Mouse (Mus musculus) cerebellum, adult 18-20 months (tissue): ENCODE measurements around the gene Fcho1.
"Not testable (repeated sequence)": the region's sequence is repeated elsewhere in the genome, so short reads cannot be mapped to it uniquely, and the experiment has no call there.

Experiments
- DNase-seq, 2 experiments: peaks; one replicate each; pipeline ENCODE4 v3.0.0; 2021

Fcho1 gene

DNA sequence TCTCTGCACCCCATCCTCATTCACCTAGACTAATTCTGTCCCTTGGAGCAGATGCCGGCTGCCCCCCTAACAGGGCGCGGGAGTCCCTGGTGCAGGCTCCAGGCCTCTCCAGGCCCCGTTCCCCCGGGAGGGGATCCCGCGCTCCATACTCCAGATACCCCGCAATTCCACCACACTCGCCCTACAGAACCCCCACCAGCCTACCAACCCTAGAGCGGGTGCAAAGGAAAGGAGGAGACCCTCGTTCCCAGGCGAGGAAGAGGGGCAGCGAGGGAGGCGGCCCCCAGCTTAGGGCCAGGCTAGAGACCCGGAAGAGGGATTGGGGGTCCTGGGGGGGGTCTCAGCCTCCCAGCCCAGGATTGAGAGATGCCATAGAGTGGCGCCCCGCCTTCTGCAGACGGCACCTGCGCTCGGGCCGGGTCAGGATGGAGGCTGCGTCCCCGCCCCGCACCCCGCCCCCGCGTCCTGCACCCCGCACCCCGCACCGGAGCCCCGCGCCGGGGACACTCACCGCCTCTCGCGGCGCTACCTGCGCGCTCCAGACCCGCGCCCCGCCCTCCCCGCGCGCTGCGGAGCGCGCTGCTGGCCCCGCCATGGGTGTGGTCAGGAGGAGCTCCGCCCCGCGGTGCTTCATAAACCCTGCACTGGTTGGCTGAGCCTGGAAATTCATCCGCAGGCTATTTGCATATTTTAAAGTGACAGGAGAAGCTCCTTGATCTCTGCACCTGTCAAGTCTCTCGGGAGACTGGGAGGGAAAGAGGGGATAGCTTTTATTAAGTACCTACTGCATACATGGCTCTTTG, at the start of gene Fcho1:
Gene Fcho1, minus strand, starts transcription at position 595 of the 803 bp plus-strand sequence.
- peak; percentile 91 for DNase-seq

DNA sequence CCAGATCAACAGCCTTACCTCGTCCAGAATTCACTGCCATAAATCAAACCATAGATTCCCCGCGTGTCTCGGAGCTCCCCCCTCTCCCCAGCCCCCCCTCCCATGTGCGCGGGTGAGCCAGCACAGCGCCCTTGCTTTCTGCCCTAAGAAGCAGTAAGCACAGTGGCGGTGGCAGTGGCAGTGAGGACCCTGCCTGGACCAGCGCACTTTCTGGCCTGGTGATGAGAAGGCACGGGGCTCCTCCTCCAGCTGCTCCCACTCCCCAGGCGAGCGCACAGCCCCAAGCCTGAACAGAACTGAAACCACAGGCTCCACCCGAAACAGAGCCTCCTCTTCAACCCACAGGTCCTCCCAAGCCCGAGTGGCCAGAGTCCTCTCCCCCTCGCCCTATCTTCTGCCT, 45.8 kb upstream of the Fcho1 start:
- no peak for DNase-seq

DNA sequence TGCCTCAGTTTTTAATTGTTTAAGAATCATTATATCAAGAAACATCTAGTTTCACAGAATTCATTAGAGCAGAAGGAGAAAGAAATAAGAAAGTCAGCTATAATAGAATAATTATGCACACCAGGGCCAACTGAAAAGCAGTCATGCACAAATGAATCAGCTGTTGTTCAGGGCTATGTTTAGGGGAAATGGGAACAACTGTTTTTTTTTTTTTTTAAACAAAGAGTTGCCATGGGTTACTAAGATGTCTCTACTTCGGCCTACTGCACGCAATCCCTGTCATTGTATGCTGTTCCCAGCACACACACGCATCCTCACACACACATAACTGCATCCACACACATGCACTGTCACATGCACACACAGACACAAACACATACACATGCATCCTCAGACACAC, 33.3 kb upstream of the Fcho1 start:
- DNase-seq, result no peak

DNA sequence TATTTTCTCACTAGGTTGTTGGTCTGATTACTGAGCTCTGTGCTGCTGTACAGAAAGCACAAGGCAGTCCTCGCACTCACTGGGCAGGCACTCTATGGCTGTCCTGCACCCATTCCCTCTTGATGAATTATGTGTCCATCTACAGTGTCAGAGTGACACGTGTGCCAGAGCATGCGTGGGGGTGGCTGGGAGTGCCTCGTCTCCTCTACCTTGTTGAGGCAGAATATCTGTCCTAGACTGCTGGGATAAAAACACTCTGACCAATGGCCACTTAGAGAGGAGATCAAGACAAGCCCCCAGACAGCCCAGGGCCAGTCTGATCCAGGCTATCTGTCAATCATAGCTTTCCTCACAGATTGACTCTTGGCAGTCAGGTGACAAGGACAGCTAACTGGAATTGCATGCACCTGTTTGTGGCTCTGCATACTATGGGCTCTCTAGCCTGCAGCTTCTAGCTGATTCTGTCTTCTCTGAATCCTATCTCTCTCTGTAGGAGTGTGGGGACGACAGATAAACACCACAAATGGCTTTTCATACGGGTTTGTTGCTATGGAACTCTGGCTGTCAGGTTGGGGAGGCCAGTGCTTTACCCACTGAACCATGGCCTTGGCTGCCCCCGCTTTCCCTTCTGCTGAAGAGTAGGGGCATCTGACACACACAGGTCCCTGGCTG, 27.5 kb upstream of the Fcho1 start:
- not testable (repeated sequence) for DNase-seq

DNA sequence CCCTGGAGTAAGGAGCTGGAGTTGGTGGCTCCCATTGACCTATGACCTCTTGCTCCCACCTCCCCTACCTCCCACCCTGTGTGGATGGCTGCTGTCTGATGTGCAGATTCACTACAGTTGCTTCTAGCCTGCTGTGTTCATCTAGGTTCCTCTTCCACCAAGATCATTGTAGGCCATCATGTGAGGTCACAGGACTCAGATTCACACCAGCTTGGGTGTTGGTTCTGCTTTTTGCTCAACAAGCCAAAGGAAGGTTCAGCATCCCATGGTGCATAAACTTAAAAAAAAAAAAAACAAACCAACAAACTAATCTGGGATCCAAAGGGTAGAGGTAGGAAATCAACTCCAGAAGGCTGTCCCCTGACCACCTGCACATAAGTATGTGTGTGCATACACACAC, 26.7 kb upstream of the Fcho1 start:
- not testable (repeated sequence) for DNase-seq

DNA sequence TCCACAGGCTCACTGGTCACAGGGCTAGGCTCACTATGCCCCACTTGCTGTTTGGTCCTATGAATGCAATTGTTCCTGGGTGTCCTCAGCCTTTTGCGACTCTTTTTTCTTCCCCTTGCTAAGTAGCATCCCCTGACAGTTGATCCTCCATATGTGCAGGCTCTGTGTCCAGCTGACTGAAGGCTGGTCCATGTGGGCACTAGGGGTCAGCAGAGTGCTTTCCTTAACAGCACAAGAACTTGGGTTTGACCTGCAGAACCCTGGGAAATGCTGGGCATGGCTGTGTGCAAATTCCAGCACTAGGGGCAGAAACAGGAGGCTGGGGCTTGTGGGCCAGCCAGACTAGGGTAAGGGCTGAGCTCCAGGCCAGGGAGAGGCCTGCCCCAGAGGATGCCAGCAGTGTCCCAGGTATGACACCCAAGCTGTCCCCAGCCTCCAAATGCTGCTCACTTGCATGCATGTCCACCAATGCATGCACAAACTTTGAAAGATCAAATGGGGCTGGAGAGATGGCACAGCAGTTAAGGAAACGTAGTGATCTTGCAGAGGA, 25.9 kb upstream of the Fcho1 start:
- DNase-seq, result peak; percentile 19 to 36

DNA sequence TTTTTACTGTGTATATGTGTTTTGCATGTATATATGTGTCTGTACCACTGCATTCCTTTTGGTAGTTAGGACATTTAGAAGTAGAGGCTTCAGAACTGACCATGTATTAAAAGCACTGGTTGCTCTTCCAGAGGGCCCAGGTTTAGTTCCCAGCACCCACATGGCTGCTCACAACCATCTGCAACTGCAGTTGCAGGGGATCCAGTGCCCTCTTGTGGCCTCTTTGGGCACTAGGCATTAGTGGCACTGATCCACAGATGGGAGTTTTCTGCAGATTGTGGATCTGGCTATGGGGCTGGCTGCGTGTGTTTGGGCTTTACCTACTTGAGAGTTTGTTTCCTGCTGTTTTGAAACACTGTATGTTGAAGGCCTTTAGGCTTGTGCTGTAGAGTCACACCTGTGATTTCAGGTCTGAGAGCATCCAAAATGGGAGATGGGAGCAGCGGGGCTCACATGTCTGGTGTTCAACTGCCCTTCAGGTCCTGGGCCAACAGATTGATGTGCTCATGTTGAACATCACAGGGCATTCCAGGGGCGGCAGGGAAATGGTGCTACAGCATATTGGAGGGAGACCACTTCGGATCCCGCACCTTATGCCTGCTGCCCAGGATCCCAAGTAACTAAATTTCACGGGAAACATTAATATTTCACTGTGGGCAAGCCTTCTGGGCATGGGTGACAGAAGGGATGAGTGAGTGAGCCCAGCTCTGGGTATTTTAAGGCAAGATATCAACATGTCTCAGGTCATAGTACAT, 24.0 kb upstream of the Fcho1 start:
- not testable (repeated sequence) for DNase-seq

DNA sequence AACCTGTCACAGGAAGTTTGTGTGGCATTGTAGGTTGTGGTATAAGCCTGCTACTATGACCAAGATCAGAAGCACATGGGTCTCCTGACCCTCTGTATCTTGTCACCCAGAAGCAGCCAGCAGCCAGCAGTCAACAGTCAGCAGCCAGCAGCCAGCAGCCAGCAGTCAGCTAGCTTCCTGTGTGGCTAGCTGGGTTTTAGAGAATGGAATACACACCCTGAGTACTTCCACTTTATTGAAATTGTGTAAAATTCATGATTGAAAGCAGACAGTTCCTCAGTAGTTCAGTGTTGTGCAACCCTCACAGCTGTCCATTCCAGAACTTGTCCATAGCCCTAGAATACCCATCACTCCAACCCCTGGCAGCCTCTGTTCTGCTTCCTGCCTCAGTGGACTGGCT, 21.6 kb upstream of the Fcho1 start:
- DNase-seq, result not testable (repeated sequence)

DNA sequence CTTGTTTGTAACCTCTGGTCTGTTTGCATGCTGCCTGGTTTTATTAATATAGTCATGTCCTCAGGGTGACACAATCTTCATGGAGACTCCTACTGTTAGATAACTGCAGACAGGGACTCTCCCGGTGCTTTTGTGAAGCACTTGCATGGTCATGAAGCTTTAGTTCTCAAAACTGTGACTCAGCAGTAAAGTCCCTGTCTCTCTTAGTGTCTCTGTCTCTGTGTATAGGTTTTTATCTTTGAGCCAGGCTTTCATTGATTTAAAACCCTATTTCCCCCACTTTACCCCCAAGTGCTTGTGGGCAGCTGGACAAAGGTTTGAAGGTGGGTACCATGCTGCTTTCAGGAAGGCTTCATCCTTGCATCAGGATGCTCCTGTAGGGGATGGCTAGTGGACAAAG, 19.8 kb upstream of the Fcho1 start:
- no peak for DNase-seq

DNA sequence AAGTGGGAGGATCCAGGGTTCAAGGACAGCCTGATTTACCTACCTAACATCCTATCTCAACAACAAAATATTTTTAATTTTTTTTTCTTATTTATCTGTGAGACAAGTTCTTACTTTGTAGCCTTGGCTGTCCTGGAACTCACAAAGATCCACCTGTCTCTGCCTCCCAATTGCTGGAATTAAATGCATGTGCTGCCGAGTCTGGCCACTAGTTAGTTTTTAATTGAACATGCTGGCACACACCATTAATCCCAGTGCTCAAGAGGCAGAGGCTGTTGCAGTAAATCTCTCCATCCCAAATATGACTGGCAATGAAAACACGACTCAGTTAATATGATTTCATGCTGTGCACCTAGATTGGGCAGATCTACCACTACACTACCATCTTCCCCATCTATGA, 17.3 kb upstream of the Fcho1 start:
- no peak for DNase-seq

DNA sequence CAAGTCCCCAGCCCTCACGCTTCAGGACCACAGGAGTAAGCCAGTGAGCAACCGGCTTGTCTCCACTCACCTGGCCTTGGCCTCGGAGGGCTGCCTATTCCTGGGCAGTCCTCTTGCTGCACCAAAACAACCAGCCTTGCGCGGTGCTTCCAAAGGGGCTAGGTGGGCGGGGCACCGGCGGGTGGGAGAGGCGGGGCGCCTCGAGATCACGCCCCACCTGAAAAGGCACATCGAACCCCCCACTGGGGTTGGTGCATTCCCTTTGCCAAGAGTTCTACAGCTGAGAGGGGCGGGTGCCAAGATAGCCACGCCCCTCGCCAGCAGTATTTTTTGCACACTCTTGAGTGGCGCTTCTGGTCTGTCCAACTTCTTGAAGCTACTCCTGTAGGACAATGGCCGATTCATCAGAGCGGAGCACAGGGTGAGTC, 16.2 kb upstream of the Fcho1 start:
- DNase-seq, result no peak

DNA sequence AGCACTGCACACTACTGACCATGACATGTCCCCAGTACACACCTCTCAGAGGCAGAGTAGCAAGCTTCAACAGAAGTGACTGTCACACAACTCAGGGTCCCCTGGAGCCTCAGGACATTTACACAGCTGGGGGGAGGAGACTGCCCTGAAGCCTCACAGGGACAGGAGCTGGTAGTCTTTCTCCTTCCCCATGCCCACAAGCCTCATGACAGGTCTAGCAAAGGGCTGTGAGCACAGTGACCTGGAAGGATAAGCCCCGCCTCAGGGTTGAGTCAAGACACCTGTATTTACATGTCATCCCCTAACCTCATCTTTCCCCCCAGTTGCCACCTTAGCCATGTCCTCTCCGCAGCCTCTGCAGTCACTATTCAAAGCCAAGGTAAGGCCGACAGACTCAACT, 15.7 kb upstream of the Fcho1 start:
- DNase-seq, result no peak

DNA sequence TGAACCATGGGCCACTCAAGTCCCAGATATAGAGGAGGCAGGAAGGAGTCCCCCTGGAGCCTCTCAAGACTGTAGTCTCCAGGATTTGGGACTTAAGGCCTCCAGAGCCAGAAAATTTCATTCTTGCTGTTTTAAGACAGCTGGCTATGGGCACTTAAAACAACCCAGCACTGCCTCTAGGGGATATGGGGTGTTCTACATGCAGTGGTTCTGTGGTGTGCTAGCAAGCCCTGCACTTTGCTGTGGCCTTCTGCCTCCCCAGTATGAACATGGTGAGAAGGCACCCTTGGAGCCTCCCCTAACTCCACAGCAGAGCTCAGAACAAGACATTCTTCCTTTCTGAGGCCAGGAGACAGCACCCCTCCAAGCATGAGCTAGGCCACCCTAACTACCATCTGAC, 12.8 kb upstream of the Fcho1 start:
- not testable (repeated sequence) for DNase-seq

DNA sequence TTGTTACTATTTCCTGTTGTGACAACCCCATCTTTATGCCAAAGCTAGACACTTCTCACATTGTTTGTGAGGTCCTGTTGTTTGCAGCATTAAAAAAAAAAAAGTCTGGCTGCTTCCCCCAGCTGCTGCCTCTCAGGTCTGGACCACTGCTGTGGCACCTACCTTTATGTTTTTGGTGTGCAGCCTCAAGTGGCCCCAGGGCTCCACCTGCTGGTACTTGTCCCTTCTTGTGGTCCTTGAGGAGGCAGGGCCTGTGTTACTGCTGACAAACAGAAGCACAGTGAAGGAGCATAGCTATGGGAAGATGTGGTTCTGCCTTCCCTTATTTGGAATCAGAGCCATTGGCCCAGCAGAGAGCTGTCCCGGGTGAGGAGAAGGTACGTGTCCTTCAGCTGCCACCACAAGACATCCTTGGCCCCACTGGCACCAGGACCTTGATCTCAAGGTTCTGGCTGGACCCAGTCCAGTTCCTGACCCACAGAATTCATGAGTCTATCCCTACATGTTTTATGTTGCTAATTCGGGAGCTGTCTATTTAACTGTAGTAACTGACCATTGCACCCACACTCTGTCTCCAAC, 6.2 kb upstream of the Fcho1 start:
- DNase-seq, result peak; percentile 76 to 79

DNA sequence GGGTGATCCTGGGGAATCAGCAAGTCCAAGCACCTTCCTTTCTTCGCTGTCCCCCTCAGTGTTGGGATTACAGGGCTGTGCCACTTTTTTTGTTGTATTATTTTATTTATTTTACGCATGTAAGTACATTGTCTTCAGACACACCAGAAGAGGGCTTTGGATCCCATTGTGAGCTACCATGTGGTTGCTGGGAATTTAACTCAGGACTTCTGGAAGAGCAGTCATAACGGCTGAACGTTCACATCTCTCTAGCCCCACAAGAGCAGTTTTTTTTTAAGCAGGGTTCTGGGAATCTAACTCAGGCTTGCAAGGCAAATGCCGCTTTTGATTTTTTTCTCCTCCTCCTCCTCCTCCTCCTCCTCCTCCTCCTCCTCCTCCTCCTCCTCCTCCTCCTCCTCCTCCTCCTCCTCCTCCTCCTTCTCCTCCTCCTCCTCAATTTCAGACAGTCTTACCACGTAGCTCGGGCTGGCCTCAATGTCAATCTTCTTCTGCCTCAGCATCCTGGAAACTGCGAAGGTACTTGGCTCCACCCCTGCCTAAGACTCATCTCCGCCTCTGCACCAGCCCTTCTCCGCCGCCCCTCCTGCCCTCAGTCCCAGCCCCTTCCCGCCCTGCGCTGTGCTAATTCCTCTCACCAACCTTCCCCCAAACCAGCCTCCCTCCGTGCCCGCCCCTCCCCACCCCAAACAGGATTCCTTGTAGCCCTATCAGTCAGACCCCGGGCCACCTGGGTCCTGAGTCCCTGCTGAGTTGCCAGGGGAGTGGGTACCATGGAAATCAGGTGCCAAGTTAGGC, 3.5 kb upstream of the Fcho1 start:
- DNase-seq, result peak in 1 of 2 experiments; percentile 53

DNA sequence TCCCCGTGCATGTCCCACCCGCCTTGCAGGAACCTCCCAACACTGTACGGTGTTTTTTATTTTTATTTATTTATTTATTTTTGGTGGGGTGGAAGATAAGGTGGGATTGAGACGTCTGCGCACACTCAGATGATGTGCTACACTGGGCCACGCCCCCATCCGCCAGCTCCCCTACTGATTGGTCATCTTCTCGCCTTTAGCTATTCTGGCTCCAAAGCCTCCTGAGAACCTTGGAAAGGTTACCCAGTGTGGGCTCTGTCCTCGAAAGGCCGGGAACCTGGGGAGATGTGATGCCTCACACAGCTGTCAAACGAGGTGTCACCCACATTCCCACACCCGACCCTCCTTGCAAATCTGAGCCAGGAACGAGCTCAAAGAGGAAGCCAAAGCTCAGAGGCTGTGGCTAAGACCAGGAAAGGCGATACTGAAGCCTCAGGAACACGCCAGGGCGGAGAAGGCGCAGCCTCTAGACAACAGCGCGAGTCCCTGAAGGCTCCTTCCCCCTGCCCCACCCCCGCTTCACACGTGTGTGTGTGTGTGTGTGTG, 2.8 kb upstream of the Fcho1 start:
- DNase-seq, result peak; percentile 73 to 79

DNA sequence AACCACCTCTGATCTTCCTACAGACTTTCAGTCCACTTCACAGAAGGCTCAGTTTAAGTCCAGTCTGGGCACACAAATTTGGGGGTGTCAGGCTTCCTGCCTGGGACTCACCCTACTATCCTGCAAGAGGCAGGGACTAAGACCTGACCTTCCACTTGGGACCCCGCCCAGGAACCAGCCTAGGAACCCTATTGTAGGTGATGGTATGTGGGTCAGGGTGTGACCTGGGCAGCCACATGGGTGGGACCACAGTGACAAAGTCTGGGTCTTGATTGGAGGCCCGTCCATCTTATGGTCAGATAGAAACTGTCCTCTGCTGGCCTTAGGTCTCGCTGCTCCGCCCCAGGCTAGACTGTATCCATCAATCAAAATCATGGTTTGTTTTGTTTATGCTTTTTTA, 1.1 kb downstream of the Fcho1 start:
- no peak for DNase-seq

DNA sequence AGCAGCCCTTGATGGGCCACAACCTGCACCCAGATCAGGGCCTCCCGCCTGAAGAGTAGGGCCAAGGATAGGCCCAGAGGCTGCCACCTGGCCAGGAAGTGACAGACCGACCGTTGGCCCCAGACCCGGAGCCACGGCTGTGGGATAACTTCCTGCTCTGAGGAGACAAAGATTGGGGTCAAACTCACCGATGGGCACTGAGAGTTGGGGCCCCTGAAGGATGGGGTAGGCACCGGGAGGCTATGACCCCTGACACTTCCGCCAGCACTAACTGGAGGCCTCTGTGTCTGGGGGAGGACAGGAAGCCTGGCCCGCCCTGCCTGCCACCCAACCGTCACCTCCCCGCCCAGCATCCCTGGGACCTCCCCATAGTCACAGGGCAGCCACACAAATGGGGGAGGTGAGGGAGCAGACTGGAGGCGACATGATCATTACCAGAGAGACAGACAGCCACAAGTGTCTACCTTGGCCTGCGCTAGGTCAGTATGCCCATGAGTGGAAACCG, 2.4 kb downstream of the Fcho1 start:
- DNase-seq, result no peak

DNA sequence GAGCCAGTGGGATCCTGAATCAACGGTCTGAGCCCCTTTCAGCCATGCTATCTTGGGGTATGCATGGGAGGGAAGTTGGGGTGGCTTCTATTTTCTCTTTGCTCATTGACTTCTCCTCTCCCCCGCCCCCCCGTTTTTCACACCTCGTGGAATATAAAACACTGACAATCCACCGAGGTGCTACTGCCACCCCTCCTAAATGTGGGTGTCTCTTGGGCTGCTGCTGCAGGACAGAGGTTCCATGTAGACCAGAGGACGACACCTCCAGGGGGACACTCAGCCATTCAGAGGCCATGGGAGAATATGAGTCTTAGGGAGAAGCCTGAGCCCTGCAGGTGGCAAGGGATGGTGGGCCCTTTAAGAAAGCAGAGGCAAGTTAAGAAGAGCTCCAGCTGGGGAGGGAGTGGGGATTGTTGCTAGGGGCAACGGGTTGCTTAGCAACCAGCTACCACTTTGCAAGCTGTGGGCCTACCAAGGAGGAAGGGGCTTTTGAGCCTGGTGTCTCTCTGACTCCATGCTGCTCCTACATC, 5.5 kb downstream of the Fcho1 start:
- no peak for DNase-seq

DNA sequence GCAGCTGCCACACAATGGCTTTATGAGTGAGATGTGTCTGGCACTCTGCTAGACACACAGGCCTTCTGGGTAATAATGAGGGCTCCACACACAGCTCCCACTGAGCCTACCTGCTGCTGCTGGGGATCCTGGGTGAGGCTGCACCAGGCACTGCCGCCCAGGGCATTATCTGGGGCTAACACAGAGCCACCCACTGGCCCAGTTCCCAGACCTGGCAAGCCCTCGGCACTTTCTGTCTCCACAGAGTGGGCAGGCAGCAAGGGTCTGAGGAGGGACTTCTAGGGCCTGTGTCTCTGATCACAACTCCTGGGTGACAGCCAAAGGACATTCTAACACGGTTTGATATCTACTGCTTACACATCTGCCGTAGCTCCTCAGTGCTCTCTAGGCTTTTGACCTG, 6.3 kb downstream of the Fcho1 start:
- DNase-seq, result peak in 1 of 2 experiments; percentile 50

DNA sequence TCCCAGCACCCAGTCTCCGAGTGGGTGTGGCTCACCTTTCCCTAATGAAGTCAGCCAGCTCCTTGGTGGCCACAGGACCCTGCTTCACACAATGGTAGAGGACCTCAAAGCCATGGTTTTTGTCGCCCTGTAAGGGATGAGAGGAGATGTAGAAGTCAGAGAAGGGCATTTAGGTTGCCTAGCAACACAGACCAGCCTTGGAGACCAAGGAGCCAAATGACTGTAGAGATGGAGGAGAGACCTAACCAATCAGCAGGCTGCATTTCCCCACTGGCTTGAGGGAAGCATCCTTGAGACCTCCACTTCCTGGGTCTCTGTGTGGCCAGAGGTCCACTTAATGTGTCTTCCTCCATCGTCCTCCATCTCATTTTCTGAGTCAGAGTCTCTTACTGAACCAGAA, 7.3 kb downstream of the Fcho1 start:
- no peak for DNase-seq
